Mouse (Mus musculus) right cerebral cortex, adult 2 months (tissue): ENCODE measurements around the gene Wnt8b.

Source experiments
- DNase-seq, 2 experiments: peaks; one replicate each; pipeline ENCODE4 v3.0.0; 2021 to 2022; ENCODE audit warnings: low spot score in 2 of 2

Gene Wnt8b

GRCm38 (mm10) chr19:44511451-44512231 lies 18.4 kb downstream of the Wnt8b start:
- peak; percentile 5 to 17 for DNase-seq

GRCm38 (mm10) chr19:44512601-44513000 lies 19.3 kb downstream of the Wnt8b start:
- DNase-seq = no peak

GRCm38 (mm10) chr19:44513054-44513833 lies 20.0 kb downstream of the Wnt8b start:
- DNase-seq = no peak

- DNase-seq = no peak
Observed at GRCm38 (mm10) chr19:44513921-44514482, 20.7 kb downstream of the Wnt8b start.

GRCm38 (mm10) chr19:44514521-44515451 lies 21.5 kb downstream of the Wnt8b start:
- no peak for DNase-seq

- DNase-seq = no peak
Observed at GRCm38 (mm10) chr19:44515769-44516168, 22.5 kb downstream of the Wnt8b start.

- no peak for DNase-seq
Observed at GRCm38 (mm10) chr19:44517996-44518768, 24.9 kb downstream of the Wnt8b start.

- no peak for DNase-seq
Observed at GRCm38 (mm10) chr19:44519152-44519551, 25.9 kb downstream of the Wnt8b start.

- DNase-seq = no peak
Observed at GRCm38 (mm10) chr19:44525551-44526205, 32.4 kb downstream of the Wnt8b start.

- no peak for DNase-seq
Observed at GRCm38 (mm10) chr19:44530018-44530417, 36.7 kb downstream of the Wnt8b start.

GRCm38 (mm10) chr19:44535376-44535775 lies 42.1 kb downstream of the Wnt8b start:
- no peak for DNase-seq

- DNase-seq = no peak
Observed at GRCm38 (mm10) chr19:44537416-44537815, 44.1 kb downstream of the Wnt8b start.

- DNase-seq = no peak
Observed at GRCm38 (mm10) chr19:44542694-44543178, 49.5 kb downstream of the Wnt8b start.

- no peak for DNase-seq
Observed at GRCm38 (mm10) chr19:44544372-44544771, 51.1 kb downstream of the Wnt8b start.

- DNase-seq = peak; percentile 79 to 82
Observed at GRCm38 (mm10) chr19:44544775-44545174, 51.5 kb downstream of the Wnt8b start.

- DNase-seq = no peak
Observed at GRCm38 (mm10) chr19:44545321-44546041, 52.2 kb downstream of the Wnt8b start, which contains the start of gene Sec31b. Gene Sec31b (minus strand): TSS chr19:44545864.

GRCm38 (mm10) chr19:44552731-44553130 lies 59.5 kb downstream of the Wnt8b start, which contains the start of gene Gm20538:
Gene Gm20538 (minus strand): TSS chr19:44552831.
- no peak for DNase-seq

- no peak for DNase-seq
Observed at GRCm38 (mm10) chr19:44553286-44553685, 60.0 kb downstream of the Wnt8b start.

GRCm38 (mm10) chr19:44554490-44554860 lies 61.2 kb downstream of the Wnt8b start:
- no peak for DNase-seq
